Mouse (Mus musculus) embryonic fibroblast, embryonic 13.5 days (primary cell): ENCODE measurements at regions not wholly inside any gene's neighbourhood (a gene's known extent, or its start where the extent isn't known, plus 50 kb on each side); places are given as distances from the start of the nearest gene placed in this dataset.

Source experiments
- CTCF ChIP-seq: IDR thresholded peaks from 2 replicates; pipeline ENCODE4 v1.5.1; 2011; ENCODE audit warnings: mild to moderate bottlenecking, control low read depth, low read length, moderate library complexity, borderline replicate concordance; ENCODE audit not compliant: insufficient read depth
- POLR2A ChIP-seq: IDR thresholded peaks from 2 replicates; pipeline ENCODE4 v1.6.1; 2011; ENCODE audit warnings: low read depth, mild to moderate bottlenecking, control low read depth, low read length, moderate library complexity

DNA sequence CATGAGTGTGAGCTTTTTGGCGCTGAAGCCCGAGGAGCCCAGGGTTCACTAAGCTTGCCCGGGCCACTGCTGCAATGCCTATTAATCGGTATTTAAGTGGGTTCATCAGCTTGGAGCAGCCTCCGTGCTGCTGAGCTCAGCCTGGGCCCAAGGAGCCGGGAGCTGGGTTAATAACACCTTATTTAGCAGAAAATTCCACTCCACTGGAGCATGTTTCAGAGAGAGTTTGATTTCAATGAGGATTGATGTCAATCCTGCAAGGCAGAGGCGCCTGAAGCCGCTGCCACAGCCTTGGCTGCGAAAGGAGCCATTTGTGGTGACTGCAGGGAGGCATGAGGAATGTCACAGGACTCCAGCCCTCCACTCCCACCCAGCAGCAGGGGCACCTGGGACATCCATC is 126.5 kb upstream of the Grik3 start:
- TF ChIP-seq POLR2A = no peak
- no peak for TF ChIP-seq CTCF
